Mouse (Mus musculus) thymus, postnatal 0 days (tissue): Measurements from ENCODE around the gene Fam49a. TPM values are rescaled to one million over a fixed set of nuclear protein-coding genes. Genes with fewer than 3 reads are reported as not detected.
A peak's percentile ranks its signal among the peaks of the same experiment; 100 is the strongest.
"Not testable (repeated sequence)": the region's sequence is repeated elsewhere in the genome, so short reads cannot be mapped to it uniquely, and the experiment has no call there.

Experiments
- DNase-seq: peaks from one replicate; pipeline ENCODE4 v3.0.0-alpha.2; 2015; ENCODE audit warnings: low spot score
- polyA plus RNA-seq: library from polyadenylated mRNA; unstranded; fragments of >200 nt; fragmentation: Nextera tagmentation; extraction: Ambion mirVana; gene quantifications from 2 replicates; pipeline ENCODE4 v1.2.1, GENCODE M21; 2015

The Fam49a gene
- 8.2 and 8.7 TPM in 2 replicates for polyA plus RNA-seq

DNA sequence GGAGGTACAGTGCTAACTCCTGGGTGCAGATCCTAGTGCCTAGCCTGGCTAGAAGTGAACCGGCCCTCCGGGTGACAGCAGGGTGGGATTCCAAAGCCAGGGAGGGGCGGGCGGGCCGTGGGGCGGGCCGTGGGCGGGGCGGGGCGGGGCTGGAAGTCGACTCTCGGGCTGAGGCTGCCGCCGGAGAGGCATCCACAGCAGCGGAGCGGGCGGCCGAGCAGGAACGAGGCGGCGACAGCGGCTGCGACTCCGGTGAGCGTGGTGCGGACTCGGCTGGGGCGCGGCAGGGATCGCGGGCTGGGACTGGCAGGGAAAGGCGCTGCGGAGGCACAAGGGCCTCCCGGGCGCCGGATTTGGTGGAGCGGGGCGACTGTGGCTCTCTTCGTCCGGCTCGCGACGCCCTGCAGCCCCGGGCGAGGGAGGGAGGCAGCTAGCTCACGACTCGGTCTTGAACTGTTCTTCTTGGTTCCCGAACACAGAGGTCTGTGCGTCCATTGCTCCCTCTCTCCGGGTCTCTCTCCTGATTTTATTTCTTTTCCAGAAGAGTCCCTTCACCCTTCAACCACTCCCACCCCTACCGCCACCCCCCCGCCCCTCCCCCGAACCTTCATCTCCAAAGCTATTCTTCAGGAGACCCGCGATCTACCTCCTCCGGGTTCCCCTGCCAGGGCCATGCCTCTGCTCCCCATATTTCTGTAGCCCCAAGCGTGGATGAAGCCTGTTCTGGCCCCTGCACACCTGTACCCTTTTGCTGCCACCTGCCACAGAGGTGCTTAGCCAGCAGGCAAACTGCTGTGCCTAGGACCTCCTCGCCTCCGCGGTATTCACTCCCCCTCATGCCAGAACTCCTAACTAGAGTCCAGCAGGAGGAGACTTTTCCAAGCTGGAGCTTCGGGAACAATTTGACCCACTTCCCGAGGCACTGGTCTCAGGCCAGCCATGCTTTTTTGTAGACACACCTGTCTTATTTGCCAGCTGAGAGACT, at the start of gene Fam49a:
TSS of gene Fam49a (plus strand) at position 153 of the 985 bp plus-strand sequence.
- DNase-seq: peak; percentile 63

GRCm38 (mm10) chr12:12213536-12213935, 48.4 kb upstream of the Fam49a start:
- no peak for DNase-seq

DNA sequence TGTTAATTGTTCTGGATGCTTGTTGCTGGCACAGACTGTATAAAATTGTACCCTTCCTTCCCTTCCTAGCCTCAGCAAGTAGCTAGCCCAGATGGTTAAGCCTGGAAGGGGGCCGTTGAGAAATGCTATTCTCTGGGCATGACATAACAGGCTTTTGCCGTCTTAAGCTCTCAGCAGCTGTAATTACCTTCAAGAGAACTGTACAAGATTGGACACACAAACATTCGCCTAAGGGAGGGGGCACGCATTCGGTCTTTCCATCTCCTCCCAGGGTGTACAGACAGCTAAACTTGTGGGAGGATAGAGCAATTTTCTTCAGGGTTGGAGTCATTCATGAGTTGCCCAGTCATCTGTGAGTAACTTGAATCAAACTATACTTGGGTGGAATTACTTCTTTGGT, 43.0 kb upstream of the Fam49a start:
- DNase-seq: no peak

GRCm38 (mm10) chr12:12220755-12221496, 41.0 kb upstream of the Fam49a start:
- DNase-seq: no peak

DNA sequence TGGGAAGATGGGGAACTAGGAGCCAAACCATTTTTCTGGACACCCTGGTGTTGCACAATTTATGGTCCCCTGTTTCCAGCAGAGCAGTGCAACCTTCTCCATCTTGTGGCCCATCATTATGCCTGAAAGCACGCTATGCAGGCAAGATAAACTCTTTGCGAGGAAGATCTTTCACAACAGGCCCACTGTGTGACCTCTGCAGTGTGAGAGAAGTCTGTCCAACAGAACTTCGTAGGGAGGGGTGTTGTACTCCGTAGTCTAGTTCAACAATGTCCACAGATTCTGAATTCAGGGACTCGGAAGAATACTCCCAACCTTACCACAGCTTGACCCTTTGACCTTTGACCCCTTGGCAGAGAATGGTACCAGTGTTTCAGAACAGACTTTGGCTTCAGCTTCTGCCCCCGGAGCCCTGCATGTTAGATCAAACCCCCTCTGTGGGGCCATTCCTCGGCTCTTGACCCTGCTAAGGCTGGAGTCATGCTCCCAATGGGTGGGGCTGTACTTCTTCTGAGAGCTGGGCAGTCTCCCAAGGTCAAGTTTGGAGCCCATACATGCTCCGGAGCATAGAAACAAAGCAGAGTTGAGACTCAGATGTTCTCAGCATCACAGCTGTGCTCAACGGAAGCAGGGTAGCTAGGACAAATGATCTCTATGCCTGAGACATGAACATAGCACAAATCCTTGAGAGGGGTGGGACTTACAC, 39.2 kb upstream of the Fam49a start:
- no peak for DNase-seq

- no peak for DNase-seq
Observed at GRCm38 (mm10) chr12:12223336-12223735, 38.6 kb upstream of the Fam49a start.

- DNase-seq: no peak
Observed at GRCm38 (mm10) chr12:12225706-12226105, 36.2 kb upstream of the Fam49a start.

DNA sequence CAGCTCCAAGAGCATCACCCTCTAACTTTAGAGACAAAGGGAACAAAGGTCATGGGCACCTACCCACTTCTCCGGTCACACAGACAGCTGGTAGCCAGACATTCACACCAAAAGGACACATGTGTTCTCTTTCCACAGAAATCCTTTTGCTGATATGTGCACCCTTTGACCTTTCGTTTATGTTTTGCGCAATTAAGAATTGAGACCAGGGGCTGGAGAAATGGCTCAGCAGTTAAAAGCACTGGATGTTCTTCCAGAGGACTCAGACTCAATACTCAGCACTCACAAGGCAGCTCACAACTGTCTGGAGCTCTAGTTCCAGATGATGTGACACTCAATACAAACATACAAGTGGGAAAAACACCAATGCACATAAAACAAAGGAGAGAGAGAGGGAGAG, 34.3 kb upstream of the Fam49a start:
- DNase-seq: no peak

GRCm38 (mm10) chr12:12230031-12230557, 31.8 kb upstream of the Fam49a start:
- no peak for DNase-seq

- DNase-seq: no peak
Observed at GRCm38 (mm10) chr12:12232097-12232496, 29.8 kb upstream of the Fam49a start.

DNA sequence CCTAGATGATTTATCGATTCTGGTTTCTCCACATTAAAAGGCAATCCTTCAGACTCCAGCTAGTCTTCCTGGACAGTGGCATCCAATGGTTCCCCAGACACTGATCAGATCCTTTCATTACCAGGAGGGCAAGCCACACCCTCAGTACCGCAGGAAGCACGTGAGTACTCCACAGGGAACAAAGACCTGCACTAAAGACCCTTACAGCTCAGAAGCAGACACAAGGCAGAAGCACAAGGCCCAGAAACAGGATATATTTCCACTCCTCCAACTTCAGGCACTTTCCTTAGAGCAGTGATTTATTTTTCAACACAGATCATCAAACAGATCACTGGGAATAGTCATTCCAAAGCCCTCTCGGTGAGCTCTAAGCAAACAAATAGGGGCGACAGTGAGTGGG, 25.0 kb upstream of the Fam49a start:
- DNase-seq: no peak

DNA sequence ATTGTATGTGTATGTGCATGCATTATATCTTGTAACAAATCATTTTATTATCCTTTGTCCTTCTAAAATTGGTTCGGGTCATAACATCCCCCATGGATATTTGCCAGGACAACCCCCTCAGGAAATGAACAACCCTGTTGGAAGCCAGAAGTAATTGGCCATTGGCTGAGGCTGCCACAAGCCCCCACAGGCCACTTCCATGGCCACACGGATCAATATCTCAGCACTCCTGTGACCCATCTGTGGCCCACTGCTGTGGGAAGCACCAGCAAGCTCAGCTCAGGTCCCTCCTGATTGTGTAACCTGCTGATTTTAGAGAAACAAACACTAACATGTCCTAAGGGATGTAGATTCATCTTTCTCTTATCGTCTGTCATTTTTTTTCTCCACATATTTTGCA, 22.4 kb upstream of the Fam49a start:
- DNase-seq: no peak

- DNase-seq: no peak
Observed at GRCm38 (mm10) chr12:12243148-12243547, 18.8 kb upstream of the Fam49a start.

DNA sequence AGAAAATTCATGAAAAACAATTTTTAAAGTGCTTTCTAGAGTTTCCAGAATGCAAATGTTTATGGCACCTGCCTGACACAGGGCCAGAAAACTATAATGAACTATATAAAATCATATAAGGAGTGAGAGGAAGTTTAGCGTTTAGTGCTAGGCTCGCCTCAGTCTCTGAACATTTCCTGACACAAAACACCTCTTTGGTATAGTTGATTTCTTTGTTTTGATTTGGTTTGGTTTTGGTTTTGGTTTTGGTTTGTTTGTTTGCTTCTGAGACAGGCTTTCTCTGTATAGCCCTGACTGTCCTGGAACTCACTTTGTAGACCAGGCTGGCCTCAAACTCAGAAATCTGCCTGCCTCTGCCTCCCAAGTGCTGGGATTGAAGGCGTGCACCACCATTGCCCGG, 14.9 kb upstream of the Fam49a start:
- DNase-seq: not testable (repeated sequence)

DNA sequence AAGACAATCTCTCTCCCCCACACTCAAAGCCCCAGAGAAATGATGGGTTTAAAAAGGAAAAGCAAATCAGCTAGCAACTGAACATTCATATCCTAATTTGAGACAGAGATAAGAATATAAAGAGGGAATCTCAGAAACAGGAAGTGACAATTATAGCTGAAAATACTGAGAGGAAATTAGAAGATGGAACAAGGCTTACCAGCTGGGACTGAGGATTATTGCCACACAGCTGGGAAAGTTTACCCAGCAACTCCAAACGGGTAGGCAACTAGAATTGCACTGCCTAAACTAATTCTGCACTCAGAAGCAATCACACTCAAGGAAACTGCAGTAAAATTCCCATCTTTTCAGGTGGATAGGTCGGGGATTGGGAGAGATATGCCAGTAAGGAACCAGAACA, 12.4 kb upstream of the Fam49a start:
- no peak for DNase-seq

- DNase-seq: no peak
Observed at GRCm38 (mm10) chr12:12253526-12253925, 8.4 kb upstream of the Fam49a start.

DNA sequence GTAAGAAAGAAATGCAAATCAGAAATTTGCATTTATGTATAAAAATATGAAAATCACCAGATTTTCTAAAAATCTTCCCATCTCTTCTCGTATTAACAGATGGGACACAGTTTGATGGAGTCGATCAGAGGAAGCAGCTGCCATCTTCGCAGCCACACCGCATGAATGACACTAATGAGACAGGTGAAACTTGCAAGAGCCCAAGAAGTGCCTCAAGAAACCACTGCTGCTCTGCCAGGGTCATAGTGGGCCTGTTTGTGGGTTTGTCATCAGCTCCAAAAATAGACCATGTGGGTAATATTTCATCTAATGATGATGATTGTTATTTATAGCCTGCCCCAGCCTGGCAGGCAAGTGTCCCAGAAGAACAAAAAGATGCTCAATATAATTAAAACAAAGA, 7.8 kb upstream of the Fam49a start:
- no peak for DNase-seq

DNA sequence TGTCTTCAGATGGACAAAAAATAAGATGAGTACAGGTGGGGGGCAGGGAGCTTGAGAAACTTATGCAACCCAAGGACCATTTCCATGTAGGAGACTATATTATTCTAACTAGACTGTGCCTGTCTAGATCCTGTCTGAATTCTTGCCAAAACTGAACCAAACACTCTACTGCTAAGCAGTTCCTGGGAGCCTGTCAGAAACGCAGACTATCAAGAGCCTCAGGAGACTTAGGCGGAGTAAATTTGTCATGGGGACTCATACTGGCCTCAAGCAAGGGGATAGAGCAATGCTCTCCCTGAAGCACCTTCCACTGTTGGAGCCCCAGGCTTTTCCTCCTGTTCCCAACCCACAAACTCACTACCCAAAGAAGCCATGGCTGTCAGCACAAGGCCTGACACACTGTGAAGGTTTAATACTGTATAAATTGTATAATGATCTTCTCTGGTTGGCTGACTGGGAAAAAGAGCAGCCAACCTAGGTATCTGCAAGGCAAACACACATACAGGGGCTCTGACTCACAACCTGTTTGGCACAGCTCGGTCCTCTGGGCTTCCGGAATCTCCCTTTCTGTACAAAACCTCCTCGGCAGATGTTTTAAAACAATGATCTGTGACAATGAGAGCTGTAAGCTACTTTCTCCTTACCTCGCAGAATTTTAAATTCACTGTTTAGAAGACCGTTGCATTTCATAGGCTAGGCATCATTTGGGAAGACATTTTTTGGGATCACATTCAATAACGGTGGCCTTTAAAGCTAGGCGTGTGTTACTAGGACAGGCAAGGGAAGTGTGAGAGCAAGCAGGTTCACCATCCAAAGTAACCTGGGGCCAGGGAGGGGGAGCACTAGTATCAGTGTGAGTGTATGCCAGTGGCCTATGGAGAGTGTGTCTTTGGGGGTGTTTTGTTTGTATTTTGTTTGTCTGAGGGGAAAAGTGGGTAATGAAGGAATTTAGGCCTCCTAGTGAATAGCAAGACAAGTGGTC, 669 bp upstream of the Fam49a start:
- no peak for DNase-seq

- peak; percentile 5 for DNase-seq
Observed at GRCm38 (mm10) chr12:12263371-12263791, 1.4 kb downstream of the Fam49a start.

- peak; percentile 24 for DNase-seq
Observed at GRCm38 (mm10) chr12:12264151-12264550, 2.2 kb downstream of the Fam49a start.
